Mouse (Mus musculus) hindbrain, embryonic 12.5 days (tissue): Measurements from ENCODE around the gene Zfp955a. TPM values are rescaled to one million over a fixed set of nuclear protein-coding genes. Genes with fewer than 3 reads are reported as not detected.
A peak's percentile ranks its signal among the peaks of the same experiment; 100 is the strongest.
"Not testable (repeated sequence)": the region's sequence is repeated elsewhere in the genome, so short reads cannot be mapped to it uniquely, and the experiment has no call there.

Source experiments
- ATAC-seq: fragments of 200-750 bp; cut with Nextera tagmentation; 2 replicates; pipeline ENCODE4 v1.8.0; 2017; ENCODE audit warnings: moderate TSS enrichment; ENCODE audit not compliant: low FRiP score
- H3K27ac ChIP-seq: fragments of 300-500 bp; sonication (generic); 2 replicates; pipeline ENCODE4 v1.5.1; 2016; ENCODE audit warnings: mild to moderate bottlenecking
- H3K27me3 ChIP-seq: fragments of 300-500 bp; sonication (generic); 2 replicates; pipeline ENCODE4 v1.6.1; 2016; ENCODE audit warnings: mild to moderate bottlenecking
- H3K36me3 ChIP-seq: fragments of 300-500 bp; sonication (generic); 2 replicates; pipeline ENCODE4 v1.6.1; 2016; ENCODE audit warnings: mild to moderate bottlenecking
- H3K4me1 ChIP-seq: fragments of 300-500 bp; sonication (generic); 2 replicates; pipeline ENCODE4 v1.6.1; 2016
- H3K4me2 ChIP-seq: fragments of 300-500 bp; sonication (generic); replicated peaks from 2 replicates; pipeline ENCODE4 v1.6.1; 2016; ENCODE audit warnings: mild to moderate bottlenecking
- H3K4me3 ChIP-seq: fragments of 300-500 bp; sonication (generic); 2 replicates; pipeline ENCODE4 v1.5.1; 2016; ENCODE audit warnings: mild to moderate bottlenecking
- H3K9ac ChIP-seq: fragments of 300-500 bp; sonication (generic); 2 replicates; pipeline ENCODE4 v1.6.1; 2016; ENCODE audit warnings: mild to moderate bottlenecking, moderate library complexity
- H3K9me3 ChIP-seq: fragments of 300-500 bp; sonication (generic); replicated peaks from 2 replicates; pipeline ENCODE4 v1.6.1; 2016; ENCODE audit warnings: mild to moderate bottlenecking
- WGBS: fragments of 180-500 bp; shearing (Covaris S2); methylation state at CpG from one replicate; pipeline ENCODE4 v1.1.7; 2016; 5-methylcytosine and 5-hydroxymethylcytosine counted together
- polyA plus RNA-seq: library from polyadenylated mRNA; unstranded; fragments of >200 nt; fragmentation: Nextera tagmentation; extraction: Ambion mirVana; gene quantifications from 2 replicates; pipeline ENCODE4 v1.2.1, GENCODE M21; 2016

The Zfp955a gene
- polyA plus RNA-seq, result 20.4 and 21.8 TPM in 2 replicates

DNA sequence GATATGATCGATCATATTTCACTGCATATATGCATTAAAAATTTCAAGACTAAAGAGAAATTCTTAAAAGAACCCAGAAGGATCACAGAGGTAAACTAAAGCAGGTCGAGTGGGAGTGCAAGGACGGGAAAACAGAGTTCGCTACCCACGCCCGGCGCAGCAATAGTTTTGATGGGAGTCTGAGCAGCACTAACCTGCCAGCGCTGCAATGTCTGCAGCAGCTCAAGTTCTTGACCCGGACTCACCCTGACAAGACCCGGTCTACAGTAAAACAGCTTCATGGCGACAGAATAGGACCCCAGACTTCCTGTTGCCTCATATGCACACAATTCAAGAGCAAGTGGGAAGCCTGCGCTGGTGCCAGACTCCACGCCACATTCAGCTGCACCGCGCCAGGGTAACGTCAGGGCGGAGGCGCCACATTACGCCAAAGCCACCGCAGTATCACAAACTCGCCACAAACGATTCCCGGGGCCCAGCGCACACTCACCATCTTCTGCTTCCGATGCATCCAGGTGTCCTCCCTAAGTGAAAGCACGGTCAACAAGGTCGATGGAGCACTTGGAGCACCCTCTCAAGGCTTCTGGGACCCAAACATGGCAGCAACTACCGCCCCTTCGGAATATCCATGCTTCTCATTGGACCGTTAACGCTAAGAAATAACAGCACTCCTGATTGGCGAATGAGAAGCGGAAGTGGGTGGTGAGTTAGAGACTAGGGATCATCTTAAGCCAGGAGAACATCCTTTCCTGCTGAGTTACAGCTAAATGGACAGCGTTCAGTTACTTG, at the start of gene Zfp955a:
Gene Zfp955a (minus strand): TSS at position 616 of the 789 bp plus-strand sequence.
- not testable (repeated sequence) for H3K9me3 ChIP-seq, H3K27me3 ChIP-seq, H3K4me3 ChIP-seq, H3K27ac ChIP-seq, H3K4me1 ChIP-seq, H3K9ac ChIP-seq, H3K36me3 ChIP-seq
- ATAC-seq, result peak; percentile 99
- H3K4me2 ChIP-seq, result peak within 1 kb of the TSS; percentile 30; the same call in 1 of the 2 replicates
- 35% methylated on average over 1 of the region's 34 CpGs for WGBS

GRCm38 (mm10) chr17:33289876-33290149, 34.9 kb upstream of the Zfp955a start:
- not testable (repeated sequence) for H3K27me3 ChIP-seq, H3K9me3 ChIP-seq, H3K4me3 ChIP-seq, H3K9ac ChIP-seq, H3K36me3 ChIP-seq, H3K4me1 ChIP-seq, ATAC-seq, H3K27ac ChIP-seq
- peak overlapping the region; percentile 36; the same call in 1 of the 2 replicates for H3K4me2 ChIP-seq
- WGBS, result no CpG with 5 or more reads among the region's 9 CpGs

GRCm38 (mm10) chr17:33289039-33289875, 34.3 kb upstream of the Zfp955a start, which contains the start of gene Zfp955b:
Zfp955b (plus strand) TSS chr17:33289544.
- peak within 1 kb of the TSS; percentile 36; the same call in 1 of the 2 replicates for H3K4me2 ChIP-seq
- not testable (repeated sequence) for H3K27ac ChIP-seq, H3K9me3 ChIP-seq, H3K4me1 ChIP-seq, H3K4me3 ChIP-seq, H3K27me3 ChIP-seq, H3K36me3 ChIP-seq, H3K9ac ChIP-seq
- no CpG with 5 or more reads among the region's 25 CpGs for WGBS
- ATAC-seq, result peak; percentile 100

GRCm38 (mm10) chr17:33268907-33269306, 14.0 kb upstream of the Zfp955a start:
- WGBS, result 91% methylated on average over 9 of the region's 9 CpGs
- ATAC-seq, result no peak
- no peaks in the 10 kb centered on the region for H3K4me1 ChIP-seq

GRCm38 (mm10) chr17:33264376-33264775, 9.4 kb upstream of the Zfp955a start, which contains the start of gene Olfr63:
Olfr63 (plus strand) TSS chr17:33264676.
- H3K4me3 ChIP-seq, result no peak within 1 kb of the TSS
- H3K27me3 ChIP-seq, result 0 out of 2 replicates have a peak, but pooled peaks cover 3% of the 10 kb centered on the region
- H3K4me1 ChIP-seq, result no peaks in the 10 kb centered on the region
- H3K27ac ChIP-seq, result no peak within 1 kb of the TSS
- H3K9ac ChIP-seq, result no peak within 1 kb of the TSS
- H3K4me2 ChIP-seq, result no peak within 1 kb of the TSS
- WGBS, result 68% methylated on average over 1 of the region's 1 CpGs
- no peak for ATAC-seq
- no peaks in the 10 kb centered on the region for H3K9me3 ChIP-seq
- no peaks in the 10 kb centered on the region for H3K36me3 ChIP-seq

More at GRCm38 (mm10) chr17:33268907-33269306, 14.0 kb upstream of the Zfp955a start:
- Histone ChIP-seq H3K4me2 (no peak overlapping the region), H3K9me3 (no peaks in the 10 kb centered on the region), H3K4me3 (no peak overlapping the region), H3K36me3 (no peaks in the 10 kb centered on the region), H3K27ac (no peak overlapping the region), H3K9ac (no peak overlapping the region), H3K27me3 (0 out of 2 replicates have a peak, but pooled peaks cover 3% of the 10 kb centered on the region)

GRCm38 (mm10) chr17:33255319-33255657, 343 bp upstream of the Zfp955a start:
- no CpG with 5 or more reads among the region's 2 CpGs for WGBS

GRCm38 (mm10) chr17:33236646-33237045, 18.3 kb downstream of the Zfp955a start:
- not testable (repeated sequence) for H3K4me2 ChIP-seq, H3K9ac ChIP-seq, ATAC-seq, H3K4me1 ChIP-seq, H3K9me3 ChIP-seq, H3K27ac ChIP-seq, H3K27me3 ChIP-seq, H3K4me3 ChIP-seq
- H3K36me3 ChIP-seq, result peaks cover 14% of the 10 kb centered on the region
- WGBS, result 79% methylated on average over 1 of the region's 1 CpGs

More at GRCm38 (mm10) chr17:33255319-33255657, 343 bp upstream of the Zfp955a start:
- H3K9ac ChIP-seq, H3K27ac ChIP-seq, H3K9me3 ChIP-seq, H3K4me1 ChIP-seq, H3K4me2 ChIP-seq, H3K4me3 ChIP-seq, H3K27me3 ChIP-seq, H3K36me3 ChIP-seq: not testable (repeated sequence)
- peak; percentile 46 for ATAC-seq

- 81% methylated on average over 2 of the region's 2 CpGs for WGBS
- no peak for ATAC-seq
Observed at GRCm38 (mm10) chr17:33221590-33221989, 33.4 kb downstream of the Zfp955a start, which contains the start of gene Olfr1564. Olfr1564 (minus strand) TSS chr17:33221690.

DNA sequence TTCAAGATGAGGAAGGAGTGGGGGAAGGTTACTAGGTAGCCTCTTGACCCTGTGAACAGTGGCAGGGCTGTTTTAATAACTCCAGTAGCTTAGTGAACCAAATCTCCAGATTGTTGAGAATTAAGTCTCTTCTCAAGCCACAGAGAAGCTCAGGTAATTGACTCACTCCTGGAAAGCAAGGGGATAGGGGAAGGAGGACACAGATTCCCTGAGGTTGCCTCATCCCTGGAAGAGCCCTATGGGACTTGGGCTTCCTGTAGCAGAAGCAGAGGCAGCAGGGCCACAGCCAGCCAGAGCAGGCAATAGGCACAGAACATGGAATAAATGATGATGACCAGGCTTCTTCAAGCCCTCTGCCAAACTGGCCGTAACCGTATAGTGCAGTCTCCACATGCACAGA, 63.9 kb downstream of the Zfp955a start, which contains the start of gene Olfr239:
Gene Olfr239 (plus strand): TSS at position 301 of the 400 bp plus-strand sequence.
- H3K9me3 ChIP-seq, H3K4me1 ChIP-seq, H3K36me3 ChIP-seq, H3K4me3 ChIP-seq, H3K4me2 ChIP-seq, H3K9ac ChIP-seq, H3K27ac ChIP-seq, H3K27me3 ChIP-seq, ATAC-seq: not testable (repeated sequence)
- WGBS, result no CpG with 5 or more reads among the region's 2 CpGs

More at GRCm38 (mm10) chr17:33221590-33221989, 33.4 kb downstream of the Zfp955a start, which contains the start of gene Olfr1564:
- no peaks in the 10 kb centered on the region for H3K36me3 ChIP-seq
- H3K4me2 ChIP-seq, result no peak within 1 kb of the TSS
- H3K4me1 ChIP-seq, result no peaks in the 10 kb centered on the region
- no peak within 1 kb of the TSS for H3K4me3 ChIP-seq
- H3K27ac ChIP-seq, result no peak within 1 kb of the TSS
- peaks cover 10% of the 10 kb centered on the region for H3K9me3 ChIP-seq
- H3K9ac ChIP-seq, result no peak within 1 kb of the TSS
- no peaks in the 10 kb centered on the region for H3K27me3 ChIP-seq

Other genes with a start within 250 kb of the Zfp955a start
- gene Zfp763, start 221.7 kb downstream of the Zfp955a start, polyA plus RNA-seq, result 22.6 and 25.4 TPM in 2 replicates
- not detected in 2 replicates for gene 4921501E09Rik, start 187.1 kb downstream of the Zfp955a start, polyA plus RNA-seq
- 15.6 and 18.2 TPM in 2 replicates for gene Zfp563, start 165.8 kb downstream of the Zfp955a start, polyA plus RNA-seq
- 0.18 TPM in 1 of 2 replicates, not detected in the other for gene Morc2b, start 115.5 kb downstream of the Zfp955a start, polyA plus RNA-seq
- not detected in 2 replicates for gene Olfr55, start 86.7 kb downstream of the Zfp955a start, polyA plus RNA-seq
- gene Olfr239, start 63.8 kb downstream of the Zfp955a start, polyA plus RNA-seq, result 0.05 TPM in 1 of 2 replicates, not detected in the other
- gene Olfr1564, start 33.5 kb downstream of the Zfp955a start, polyA plus RNA-seq, result not detected in 2 replicates
- gene Olfr63, start 9.5 kb upstream of the Zfp955a start, polyA plus RNA-seq, result 0.03 TPM in 1 of 2 replicates, not detected in the other
- 14.3 and 15.6 TPM in 2 replicates for gene Zfp955b, start 34.4 kb upstream of the Zfp955a start, polyA plus RNA-seq
- gene Zfp81, start 103.7 kb upstream of the Zfp955a start, polyA plus RNA-seq, result 12.6 and 13.7 TPM in 2 replicates
- gene Zfp101, start 139.5 kb upstream of the Zfp955a start, polyA plus RNA-seq, result 19.4 and 22.4 TPM in 2 replicates
- gene Actl9, start 177.8 kb upstream of the Zfp955a start, polyA plus RNA-seq, result not detected in 2 replicates